Mouse (Mus musculus): ENCODE results near the gene Ccdc9.

GRCm38 (mm10) chr7:16324661-16325060 is 38.1 kb upstream of the Ccdc9 start:
- no peak for TF ChIP-seq CTCF (IDR thresholded peaks at IDR 0.05; ENCODE audit: extremely low read depth, insufficient read length, insufficient replicate concordance, low read depth, low read length)
- TF ChIP-seq POLR2A (IDR thresholded peaks at IDR 0.05; ENCODE audit: low read depth, low read length): no peak
